Mouse (Mus musculus): ENCODE measurements at regions not wholly inside any gene's neighbourhood (a gene's known extent, or its start where the extent isn't known, plus 50 kb on each side); places are given as distances from the start of the nearest gene placed in this dataset.

DNA sequence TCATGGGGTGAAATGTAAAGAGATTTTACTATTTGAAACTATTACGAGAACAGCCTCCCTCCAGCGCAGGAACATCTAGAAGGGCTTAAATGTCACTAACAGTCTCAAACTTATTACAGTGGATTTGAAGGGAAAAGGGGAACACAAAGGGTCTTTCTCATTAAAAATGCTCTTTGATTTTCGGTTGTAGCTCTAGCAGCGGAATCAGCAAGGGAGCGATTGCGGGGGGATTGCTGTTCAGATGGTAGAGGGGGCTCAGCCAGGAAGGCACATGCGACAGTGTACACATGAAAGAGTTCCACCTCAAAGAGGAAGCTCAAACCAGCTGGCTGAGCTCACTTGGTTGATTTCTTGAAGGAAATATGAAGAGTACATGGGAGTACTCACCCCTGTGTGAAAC is 66.7 kb upstream of the Cacna2d3 start:
- TF ChIP-seq CTCF (IDR thresholded peaks at IDR 0.05; ENCODE audit: low read depth), result no peak
- no peak for TF ChIP-seq EP300 (IDR thresholded peaks at IDR 0.05; ENCODE audit: low read depth)

Measured in heart, postnatal 0 days (tissue).